Mouse (Mus musculus) adrenal gland, postnatal 14 days (tissue): Measurements from ENCODE around the gene Susd1. TPM values are rescaled to one million over a fixed set of nuclear protein-coding genes. Genes with fewer than 3 reads are reported as not detected.

Experiments used
- DNase-seq: peaks from one replicate; pipeline ENCODE4 v3.0.0; 2021; ENCODE audit warnings: mixed read lengths
- total RNA-seq: library from RNA; stranded (reverse); gene quantifications from 2 replicates; pipeline ENCODE4 v1.2.3, GENCODE M21; 2021

The Susd1 gene
- total RNA-seq, 1 experiment from 2014 or later, result 5.1 TPM

DNA sequence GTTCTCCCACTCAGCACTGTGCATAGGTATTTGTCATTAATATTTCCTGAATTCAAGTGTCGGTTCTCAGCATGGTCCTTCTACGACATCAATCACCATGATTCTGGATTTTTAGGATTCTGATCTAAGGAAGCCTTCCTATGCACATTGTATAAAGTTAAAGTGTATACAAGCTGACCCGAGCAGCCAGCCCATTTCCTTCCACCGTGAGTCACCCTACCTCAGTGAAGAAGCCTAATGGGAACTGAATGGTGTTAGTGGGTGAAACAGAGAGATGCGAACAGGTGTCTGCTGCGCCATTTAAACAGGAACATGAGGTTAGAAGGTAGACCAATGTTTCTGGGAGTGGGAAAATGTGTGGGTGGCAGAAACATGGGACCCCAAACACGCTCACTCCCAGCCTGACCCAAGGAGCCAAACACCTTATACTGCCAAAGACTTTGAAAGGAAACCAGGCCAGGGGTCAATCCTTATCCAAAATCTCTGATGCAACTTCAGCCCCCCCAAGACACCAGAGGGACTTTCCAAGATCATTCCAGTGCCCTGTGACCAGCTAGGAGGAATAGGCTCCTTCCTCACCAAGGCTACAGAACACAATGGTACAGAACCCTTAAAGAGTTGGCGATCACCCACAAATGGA lies 99.4 kb downstream of the Susd1 start:
- DNase-seq, result no peak

DNA sequence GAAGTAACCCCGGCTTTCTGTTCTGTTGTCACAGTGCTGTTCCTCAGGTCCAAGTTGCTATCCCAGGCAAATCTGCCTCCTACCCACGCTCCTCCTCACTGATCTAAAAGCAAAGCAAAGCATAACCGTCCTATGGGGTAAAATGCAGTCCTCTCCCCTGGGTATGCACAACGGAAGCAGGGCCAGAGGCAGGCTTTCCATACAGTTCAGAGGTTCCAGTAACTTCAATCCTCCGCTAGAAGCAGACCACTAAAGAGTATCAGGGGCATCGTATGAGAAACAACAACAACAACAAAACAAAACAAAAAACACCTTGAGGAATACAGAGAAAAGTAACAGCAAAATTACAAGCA lies 100.9 kb downstream of the Susd1 start:
- DNase-seq, result no peak

DNA sequence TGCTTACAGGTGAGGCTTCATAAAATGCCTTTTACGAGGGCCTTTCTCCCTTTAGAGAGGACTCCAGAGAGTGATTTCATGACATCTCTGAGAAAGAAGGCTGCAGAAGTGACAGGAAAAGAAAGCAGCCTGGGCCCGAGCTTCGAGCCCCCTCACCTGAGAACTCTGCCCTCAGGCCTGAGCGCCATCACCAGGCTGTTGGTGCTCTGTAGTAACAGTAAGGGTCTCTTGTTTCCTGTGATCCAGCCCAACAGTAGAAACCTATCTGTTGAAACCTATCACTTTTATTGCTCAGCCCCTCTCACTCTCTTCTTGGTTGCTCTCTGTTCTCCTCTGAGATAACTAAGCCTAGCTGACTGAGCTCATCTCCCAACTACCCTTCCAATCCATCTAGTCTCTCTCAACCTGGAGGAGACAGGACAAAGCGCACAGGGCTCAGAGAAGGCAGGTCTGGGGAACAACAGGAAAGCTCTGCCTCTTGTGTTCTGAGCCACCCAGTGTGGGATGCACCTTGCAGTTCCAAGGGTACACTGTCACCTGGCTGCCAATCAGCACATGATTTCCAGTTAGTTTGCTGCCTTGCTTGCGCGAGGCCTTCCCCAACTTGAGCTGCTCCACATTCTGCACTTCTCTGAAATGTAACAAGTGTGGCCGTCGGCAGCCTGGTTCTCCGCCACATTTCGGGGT lies 101.4 kb downstream of the Susd1 start:
- no peak for DNase-seq

DNA sequence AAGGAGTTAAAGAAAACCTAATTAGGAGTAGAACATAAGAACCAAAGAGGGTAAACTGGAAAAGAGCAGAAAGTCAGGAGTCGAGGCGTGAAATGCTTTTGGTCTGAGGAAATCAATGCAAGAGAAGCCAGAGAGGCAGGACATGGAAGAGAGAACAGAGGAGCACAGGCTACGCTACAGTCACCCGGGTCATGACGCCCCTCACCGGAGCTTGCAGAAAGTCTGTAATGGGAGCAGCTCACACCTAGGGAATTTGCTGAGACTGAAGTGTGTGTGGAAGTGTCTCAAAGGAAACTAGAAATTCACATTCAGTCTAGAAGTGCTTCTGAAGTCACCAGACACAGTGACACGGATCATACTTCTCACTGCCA lies 102.0 kb downstream of the Susd1 start:
- no peak for DNase-seq

DNA sequence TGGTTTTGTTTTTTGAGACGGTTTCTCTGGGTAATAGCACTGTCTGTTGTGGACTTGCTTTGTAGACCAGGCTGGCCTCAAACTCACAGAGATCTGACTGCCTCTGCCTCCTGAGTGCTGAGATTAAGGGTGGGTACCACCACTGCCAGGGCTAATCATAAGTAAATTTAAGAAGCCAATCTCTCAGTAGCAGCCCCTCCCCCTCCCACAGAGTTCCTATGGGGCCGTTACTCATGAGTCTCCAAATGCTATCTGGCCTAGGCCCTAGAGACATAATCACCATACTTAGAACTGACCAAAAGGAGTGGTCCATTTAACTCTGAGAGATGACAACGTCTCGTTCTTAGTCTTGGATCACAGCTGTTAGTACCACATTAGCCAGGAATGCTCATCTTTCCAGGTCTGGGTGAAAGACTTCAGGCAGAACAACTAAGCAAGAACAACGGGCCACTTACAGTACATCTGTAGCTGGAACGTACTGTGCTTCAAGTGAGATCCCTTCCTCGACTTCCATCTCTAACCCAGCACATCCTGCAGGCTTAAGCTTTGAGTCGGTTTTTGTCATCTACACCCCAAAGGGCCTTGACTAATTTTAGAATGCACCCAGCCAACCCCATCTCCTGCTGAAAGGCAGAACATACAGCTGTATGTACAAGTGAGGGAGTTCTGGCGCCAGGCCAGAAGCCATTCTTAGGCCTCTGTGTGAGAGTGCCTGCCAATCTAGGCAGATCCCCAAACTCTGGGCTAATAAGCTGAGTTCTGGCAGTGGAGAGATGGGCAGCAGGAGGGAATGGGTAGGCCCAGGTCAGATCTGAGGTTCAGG lies 102.6 kb downstream of the Susd1 start:
- DNase-seq, result peak; percentile 65

DNA sequence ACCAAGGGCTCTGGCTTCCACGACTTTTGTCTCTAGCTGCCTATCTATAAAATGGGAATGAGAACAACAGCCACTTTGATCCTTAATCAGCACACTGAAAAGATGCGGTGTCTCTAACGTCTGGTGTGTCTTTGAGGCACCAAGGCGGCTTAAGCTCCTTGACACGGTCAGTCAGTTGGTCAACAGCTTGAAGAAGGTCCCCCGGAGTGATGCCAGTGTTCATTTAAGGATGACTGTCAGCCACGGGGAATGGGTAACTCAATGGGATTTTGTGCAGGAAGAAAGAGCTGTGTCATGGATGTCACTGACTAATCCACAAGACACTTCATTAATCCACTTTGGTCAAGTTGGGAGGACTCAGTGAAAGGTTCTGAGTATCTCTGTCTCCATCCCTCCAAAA lies 103.3 kb downstream of the Susd1 start:
- DNase-seq, result no peak

DNA sequence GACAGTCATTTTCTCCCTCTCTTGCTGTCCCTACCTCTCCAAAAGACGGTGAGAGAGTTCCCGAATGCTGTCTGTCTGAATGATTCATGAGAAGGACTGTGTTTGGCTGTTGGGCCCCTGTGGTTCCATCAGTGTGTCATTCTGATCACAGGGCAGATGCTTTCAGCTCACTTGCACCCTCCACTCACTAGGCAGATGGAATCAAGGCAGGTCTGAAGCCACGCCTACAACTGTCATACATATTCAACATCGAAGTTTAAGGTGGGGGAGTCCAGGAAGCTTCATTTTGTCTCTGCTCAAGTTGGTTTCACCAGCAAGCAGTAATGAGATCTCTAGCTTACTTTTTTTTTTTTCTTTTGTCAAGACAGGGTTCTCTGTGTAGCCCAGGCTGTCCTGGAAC lies 104.2 kb downstream of the Susd1 start:
- no peak for DNase-seq

DNA sequence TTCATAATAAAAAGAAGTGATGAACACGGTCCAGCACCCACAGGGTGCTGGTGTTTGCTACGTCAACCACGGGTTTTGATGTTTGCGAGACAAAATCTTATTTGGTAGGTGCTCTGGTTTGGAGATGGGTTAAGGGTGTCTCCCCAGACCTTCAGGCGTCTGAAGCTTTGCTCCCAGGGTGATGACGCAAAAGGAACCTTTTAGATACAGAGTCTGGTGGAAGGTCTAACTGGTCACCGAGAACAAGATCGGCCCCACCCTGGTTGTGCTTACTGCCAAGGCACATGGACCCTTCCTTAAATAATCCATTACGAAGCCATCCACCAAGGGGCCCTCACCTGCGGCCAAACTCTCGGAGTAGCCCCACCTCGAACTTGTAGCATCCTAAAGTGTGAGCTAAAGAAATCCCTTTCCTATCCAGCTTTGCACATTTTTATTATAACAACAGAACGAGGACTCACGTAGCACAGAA lies 105.0 kb downstream of the Susd1 start:
- no peak for DNase-seq

DNA sequence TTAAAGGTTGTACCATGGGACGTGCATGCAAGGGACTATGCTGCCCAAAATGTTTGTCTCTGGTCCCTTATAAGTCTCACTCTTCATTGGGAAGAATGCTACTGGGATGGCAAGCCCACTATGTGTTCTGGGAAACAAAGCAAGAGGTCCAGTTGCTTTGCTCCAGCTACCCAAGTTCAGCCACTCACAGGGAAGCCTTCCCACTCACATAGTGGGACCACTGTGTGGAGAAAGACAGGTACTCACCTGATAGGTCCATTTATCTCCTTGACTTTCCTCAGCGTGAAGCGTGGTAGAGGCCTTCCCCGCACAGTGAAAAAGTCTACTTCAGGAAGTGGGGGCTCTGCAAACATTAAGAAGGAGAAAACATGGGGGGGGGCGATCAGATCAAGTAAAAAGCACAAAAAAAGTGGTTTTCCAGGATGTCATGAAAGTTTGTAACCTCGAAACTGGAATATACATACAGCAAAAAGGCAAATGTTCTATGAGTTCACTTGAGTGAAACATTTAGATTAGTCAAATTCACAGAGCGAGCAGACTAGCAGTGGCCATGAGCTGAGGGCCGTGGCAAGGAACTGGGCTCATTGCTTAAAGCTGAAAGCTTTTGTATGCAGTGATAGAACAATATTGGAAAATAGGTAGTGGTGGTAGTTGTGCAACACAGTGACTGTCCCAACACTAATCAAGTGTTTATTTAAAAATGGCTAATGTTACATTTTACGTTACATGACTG lies 105.6 kb downstream of the Susd1 start:
- no peak for DNase-seq

DNA sequence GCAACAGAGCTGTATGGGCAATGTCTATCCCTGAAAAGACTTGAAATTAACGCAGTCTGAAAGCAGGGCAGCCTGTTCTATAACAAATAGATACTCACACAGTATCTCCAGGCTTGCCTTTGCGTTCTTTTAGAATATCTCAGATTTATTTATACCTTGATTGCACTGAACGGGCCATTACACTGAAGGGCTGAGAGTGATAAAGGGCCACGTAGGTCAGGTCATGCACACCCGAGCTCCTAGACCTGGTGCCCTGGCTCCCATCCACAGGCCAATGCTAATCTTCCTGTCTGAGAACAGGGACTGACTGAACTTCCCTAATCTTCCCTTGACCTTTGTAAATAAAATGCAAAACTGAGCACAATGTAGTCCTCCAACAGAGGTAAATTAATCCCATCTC lies 106.3 kb downstream of the Susd1 start:
- no peak for DNase-seq

DNA sequence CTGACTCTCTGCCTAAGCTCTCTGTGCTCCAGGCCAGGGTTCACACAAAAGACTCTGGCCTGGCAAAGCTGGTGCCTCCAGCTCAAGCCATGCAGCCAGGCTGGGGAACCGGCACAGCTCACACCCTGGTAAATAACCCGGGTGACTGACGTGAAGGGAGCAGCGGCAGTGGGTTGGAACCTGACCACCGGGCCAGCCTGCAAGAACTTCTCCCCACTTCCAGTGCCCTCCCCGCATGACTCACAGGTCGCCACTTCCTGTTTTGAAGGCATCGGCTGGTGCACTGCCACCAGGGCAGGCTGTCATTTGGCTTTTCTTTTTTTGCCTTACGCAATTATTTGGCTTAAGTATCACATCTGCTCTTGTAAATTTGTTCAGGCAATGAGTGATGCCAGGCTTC lies 106.8 kb downstream of the Susd1 start:
- DNase-seq, result peak; percentile 94

DNA sequence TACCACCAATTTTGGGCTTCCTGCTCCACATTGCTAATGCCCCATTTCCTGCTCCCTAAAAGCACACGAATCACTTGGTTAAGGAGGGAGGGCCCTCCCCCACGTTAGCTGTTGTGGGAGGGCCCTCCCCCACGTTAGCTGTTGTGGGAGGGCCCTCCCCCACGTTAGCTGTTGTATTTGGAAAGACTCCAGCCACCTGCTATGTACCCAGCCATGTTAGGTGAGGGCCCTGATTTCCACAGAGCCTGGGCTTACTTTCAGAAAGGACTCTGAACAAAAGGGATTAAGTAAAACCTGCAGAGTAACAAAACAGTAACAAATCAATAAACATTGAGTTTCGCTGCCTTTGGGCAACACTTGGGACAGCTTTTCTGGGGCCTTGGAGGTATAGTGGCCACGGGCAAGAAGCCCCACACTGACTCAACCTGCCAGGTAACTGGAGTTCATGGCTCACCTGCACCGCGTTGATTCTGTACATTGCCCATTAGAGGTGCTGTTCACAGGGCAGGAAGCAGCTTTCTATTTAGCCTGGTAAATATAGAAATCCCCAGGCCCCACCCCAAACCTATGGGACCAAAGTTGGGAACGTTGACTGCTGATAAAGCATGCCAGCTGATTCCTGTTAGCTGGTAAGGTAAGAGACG lies 107.3 kb downstream of the Susd1 start:
- no peak for DNase-seq

DNA sequence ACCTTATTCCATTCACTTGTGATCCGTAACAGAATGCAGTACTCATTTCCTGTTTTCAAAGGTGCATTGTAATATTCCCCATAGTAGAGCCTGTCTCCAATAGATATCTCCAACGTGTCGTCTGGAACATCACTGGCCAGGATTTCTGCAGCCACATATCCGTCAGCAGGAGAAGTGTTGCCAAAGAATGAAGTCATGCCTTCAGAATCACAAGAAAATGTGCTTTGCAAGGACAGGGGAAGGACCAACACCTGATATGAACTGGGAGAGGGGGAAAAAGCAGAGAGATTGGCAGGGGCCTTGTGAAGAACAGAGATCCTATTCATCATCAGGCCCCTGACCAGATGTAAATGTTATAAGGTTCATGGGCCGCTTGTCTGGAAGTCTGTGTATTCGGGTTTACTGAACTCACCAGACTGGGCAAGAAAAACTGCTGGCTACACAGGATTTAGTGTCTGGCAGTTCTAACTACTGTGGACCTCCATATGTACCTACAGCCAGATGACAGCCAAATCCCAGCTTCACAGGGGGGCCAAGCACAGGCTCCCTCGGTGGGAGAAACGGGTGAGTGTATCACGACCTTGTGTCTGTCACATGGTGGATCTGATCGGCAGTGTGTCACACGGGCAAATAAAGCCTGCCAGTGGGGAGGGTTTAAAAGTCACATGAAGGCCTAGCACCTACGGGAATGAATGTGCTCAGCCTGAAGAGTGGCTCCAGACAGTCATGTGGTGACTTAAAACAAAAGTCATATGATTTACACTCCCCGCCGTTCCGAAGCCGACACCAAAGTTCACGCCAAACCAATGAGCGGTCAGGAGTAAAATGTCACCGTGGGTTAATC lies 108.8 kb downstream of the Susd1 start:
- peak; percentile 65 for DNase-seq

DNA sequence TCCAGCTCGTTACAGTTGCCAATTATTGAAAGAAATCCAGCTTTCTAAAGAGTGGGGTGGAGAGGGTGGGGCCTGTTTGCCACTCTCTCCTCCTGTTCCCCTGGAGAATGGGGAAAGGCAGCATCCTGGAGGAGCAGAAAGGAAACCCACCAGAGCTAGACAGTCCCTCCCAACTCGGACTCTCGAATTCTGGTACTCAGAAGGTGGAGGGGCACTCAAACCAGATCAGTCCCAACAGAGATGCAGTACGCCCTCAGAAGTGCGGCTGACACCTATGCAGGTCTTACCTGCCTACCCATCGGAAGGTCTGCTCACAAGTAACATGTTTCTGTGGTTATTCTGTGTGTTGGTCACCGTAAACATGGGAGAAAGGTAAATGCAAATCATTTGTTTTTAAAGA lies 109.6 kb downstream of the Susd1 start:
- no peak for DNase-seq

DNA sequence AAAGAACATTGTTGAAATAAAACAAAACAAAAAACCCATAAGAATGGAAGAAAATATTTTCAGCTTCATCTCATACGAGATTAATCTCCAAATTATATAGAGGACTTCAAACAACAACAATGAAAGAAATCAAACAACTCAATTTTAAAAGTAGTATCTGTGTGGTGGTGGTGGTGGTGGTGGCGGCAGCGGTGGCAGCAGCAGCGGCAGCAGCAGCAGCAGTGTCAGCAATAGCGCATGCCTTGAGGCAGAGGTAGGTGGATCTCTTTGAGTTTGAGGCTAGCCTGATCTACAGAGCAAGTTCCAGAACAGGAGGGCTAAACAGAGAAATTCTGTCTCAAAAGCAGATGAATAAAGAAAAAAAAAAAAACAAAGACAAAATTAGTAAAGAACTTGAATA lies 110.4 kb downstream of the Susd1 start:
- no peak for DNase-seq

DNA sequence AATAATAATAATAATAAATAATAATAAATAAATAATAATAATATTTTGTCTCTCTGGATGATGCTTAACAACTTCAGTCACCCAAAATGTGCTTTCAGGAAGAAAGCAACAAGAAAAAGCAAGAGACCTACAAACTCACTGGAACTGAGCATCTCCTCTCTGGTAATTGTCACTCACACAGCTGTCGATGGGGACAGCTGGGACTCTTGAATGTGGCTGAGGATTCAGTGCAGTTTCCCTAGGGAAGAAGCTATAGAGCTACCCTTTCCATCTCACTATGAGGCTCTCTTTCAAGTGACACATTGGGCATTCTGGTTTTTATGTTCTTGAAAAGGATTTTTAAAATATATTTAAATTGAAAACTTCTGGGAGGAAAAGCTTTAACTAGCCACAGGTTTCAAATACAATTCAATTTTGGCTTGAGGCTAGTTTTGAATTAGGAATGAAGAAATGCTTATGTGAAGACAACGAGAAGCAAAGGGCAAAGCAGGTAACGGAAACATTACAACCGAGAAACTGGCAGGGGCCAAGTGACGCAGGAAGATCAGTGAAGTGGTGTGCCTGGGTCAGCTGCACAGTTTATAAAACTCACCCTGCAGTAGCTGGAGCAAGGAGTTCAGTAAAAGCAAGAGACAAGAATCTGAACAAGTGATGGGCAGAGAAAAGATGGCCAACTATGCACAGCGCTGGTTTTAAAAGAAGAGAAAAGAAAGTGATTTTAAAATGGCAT lies 112.2 kb downstream of the Susd1 start:
- no peak for DNase-seq

DNA sequence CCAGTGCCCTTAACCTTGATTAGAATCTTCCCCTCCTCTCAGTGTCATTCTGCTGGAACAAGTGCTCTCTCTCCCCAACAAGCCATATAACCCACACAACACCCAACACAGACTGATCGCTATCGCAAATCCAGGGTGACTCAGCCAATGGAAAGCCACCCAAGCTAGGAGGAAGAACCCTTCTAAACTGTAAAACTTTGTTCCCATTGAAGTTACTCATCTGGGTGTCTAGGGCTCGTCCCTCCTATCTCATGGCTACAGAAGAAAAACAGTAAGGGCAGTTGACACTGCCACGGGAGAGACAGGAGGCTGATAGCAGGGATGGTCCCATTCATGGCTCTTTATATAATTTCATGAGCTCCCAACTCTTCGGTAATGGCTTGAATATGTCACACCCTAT lies 114.1 kb downstream of the Susd1 start:
- DNase-seq, result no peak

DNA sequence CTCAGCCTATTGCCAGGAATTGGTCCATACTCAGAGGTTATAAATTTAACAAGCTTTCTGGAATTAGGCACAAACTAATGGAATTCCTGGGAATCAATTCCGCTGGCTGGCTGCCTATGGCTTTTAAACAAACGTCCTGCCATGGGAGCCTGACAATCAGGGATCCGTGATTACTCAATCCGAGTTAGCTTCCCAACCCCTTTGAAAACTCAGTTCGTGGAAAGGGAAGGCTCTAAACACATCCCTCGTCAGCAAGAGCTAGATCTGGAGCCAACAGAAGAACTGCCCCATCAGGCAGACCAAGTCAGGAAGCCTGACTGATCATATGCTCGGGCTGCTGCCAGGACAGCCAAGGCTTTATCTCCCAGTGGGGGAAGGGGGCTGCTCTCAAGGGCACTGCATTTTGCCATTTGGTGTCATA lies 115.2 kb downstream of the Susd1 start:
- DNase-seq, result peak; percentile 36

DNA sequence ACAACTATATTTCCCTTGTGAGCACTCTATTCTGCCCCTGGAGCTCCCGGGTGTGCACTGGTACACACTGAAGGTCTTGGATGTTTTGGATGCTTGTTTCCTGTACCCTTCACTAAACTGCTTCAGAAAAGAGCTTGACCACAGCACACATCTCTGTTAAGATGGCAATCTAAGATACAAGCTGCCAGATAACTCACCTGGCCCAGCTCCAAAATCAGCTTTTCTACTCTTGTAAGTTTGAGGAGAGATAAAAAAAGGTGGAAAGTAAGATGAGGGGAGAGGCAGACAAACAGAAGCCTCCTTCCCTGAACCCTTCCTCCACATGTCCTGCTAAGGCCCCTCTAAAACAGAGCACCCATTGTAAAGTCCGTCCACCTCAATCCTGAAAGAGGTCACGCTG lies 115.7 kb downstream of the Susd1 start:
- DNase-seq, result no peak

DNA sequence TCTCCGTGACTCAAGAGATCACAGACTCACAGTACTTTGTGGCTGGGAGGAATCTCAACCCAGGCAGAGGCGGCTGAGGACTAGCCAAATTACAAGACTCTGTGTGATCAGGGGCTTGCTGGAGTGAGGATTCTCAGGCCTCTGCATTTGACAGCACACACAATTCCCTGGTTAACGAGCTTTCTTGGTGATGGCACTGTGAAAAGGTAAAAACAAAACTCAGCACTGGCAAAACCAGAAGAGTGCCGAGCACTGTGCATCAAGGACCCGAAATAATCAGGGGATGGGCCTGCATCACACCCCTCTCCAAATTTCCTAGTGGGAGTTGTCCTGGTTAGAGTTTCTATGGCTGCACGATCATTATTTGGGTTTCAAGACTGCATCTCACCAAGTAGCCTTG lies 116.4 kb downstream of the Susd1 start:
- DNase-seq, result no peak
